Mouse (Mus musculus): ENCODE measurements around the gene Slc39a13. TPM values are rescaled to one million over a fixed set of nuclear protein-coding genes. Genes with fewer than 3 reads are reported as not detected.

Slc39a13 gene
- polyA plus RNA-seq, 1 experiment from 2014 or later, result 22.0 TPM

DNA sequence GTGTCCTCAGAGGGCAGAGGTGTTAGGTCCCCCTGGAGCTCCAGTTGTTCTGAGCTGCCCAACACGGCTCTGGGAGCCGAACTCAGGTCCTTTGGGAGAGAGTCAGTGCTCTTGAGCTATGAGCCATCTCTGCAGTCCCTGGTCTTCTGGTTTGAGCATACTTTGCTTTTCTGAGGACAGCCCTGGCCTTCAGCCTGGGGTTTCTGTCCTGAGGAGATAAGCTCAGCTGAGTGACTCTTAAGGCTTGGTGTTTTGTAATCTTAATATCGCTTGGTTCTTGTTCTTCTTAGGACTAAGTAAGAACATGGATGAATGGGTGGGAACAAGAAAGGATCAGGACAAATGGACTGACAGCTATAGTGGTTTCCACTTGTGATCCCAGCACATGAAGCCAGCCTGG lies 37.9 kb upstream of the Slc39a13 start:
- ATAC-seq (replicated peaks; ENCODE audit: insufficient number of reproducible peaks, low FRiP score, low TSS enrichment, low read depth), result no peak
- DNase-seq (ENCODE audit: low spot score), result no peak

DNA sequence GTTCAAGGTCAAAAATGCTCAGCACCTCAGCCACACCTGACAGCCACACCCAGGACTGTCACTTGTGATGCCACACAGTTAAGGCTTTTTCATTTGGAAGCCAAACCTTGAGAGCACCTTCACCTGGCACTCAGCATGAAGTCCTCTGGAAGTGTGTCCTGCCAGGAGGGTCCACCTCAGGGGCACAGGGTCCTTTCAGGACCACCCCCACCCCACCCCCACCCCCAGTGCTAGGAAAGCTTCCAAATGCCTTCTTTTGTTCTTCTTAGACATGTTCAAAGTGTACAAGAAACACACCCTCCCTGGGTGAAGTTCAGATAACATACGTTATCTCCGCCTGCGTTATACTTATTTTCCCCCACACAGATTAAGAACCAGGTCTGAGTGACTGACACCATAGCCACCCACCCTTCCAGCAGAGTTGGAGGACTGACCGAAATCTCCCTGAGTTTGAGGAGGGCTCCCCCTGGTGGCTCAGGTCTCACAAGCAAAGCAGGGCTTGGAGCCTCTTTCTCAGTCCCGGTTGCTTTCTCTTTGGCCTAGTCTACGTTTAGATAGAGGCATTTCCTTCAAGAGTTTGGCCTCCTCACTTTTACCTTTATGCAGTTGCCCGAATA lies 31.0 kb upstream of the Slc39a13 start:
- H3K4me3 ChIP-seq (ENCODE audit: low read depth, low read length), result no peak overlapping the region
- no peaks in the 10 kb centered on the region for H3K27me3 ChIP-seq (ENCODE audit: control insufficient read depth, insufficient read depth, low read length)
- DNase-seq (ENCODE audit: low spot score), result peak; percentile 95
- H3K27ac ChIP-seq (replicated peaks; ENCODE audit: low read depth, low read length), result no peak overlapping the region
- no peaks in the 10 kb centered on the region for H3K36me3 ChIP-seq (replicated peaks; ENCODE audit: control insufficient read depth, insufficient read depth, low read depth, low read length)
- no peak overlapping the region for H3K4me2 ChIP-seq (ENCODE audit: low read depth, low read length)
- 15% methylated on average over 7 of the region's 7 CpGs for WGBS
- peak; percentile 58; the same call in 1 of the 2 replicates for ATAC-seq (replicated peaks; ENCODE audit: insufficient number of reproducible peaks, low FRiP score, low TSS enrichment, low read depth)
- no peaks in the 10 kb centered on the region for H3K4me1 ChIP-seq (ENCODE audit: control insufficient read depth, insufficient read depth, low read length)
- no peaks in the 10 kb centered on the region for H3K9me3 ChIP-seq (replicated peaks; ENCODE audit: control insufficient read depth, low read length)
- H3K9ac ChIP-seq (replicated peaks; ENCODE audit: low read length), result no peak overlapping the region; the same call in 1 of the 2 replicates

More for the DNA sequence above, 37.9 kb upstream of the Slc39a13 start:
- Histone ChIP-seq H3K9me3 (replicated peaks; ENCODE audit: control insufficient read depth, low read length) (no peaks in the 10 kb centered on the region), H3K27me3 (ENCODE audit: control insufficient read depth, insufficient read depth, low read length) (no peaks in the 10 kb centered on the region), H3K36me3 (replicated peaks; ENCODE audit: control insufficient read depth, insufficient read depth, low read depth, low read length) (no peaks in the 10 kb centered on the region), H3K4me1 (ENCODE audit: control insufficient read depth, insufficient read depth, low read length) (no peaks in the 10 kb centered on the region), H3K9ac (replicated peaks; ENCODE audit: low read length) (no peak overlapping the region), H3K4me3 (ENCODE audit: low read depth, low read length) (no peak overlapping the region), H3K27ac (replicated peaks; ENCODE audit: low read depth, low read length) (no peak overlapping the region), H3K4me2 (ENCODE audit: low read depth, low read length) (no peak overlapping the region)
- 84% methylated on average over 3 of the region's 3 CpGs for WGBS

DNA sequence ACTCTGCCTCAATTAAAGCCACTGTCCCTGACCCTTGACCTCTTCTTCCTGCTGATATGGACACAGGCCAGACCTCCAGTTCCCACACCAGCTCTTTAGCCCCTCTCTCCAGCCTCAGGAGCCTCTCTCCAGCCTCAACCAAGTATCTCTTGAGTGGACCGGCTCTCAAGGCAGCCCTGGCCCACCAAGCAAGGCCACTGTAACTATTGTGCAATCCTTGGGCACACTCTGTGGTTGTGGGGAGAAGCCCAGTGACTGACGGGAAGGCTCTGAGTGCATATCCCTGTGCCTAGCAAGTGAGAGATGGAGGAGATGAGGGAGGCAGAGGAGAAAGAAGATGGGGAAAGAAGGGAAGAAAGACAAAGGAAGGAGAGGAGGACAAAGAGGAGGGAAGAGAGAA lies 27.9 kb upstream of the Slc39a13 start:
- no peak for DNase-seq (ENCODE audit: low spot score)
- ATAC-seq (replicated peaks; ENCODE audit: insufficient number of reproducible peaks, low FRiP score, low TSS enrichment, low read depth), result no peak
- Histone ChIP-seq H3K4me1 (ENCODE audit: control insufficient read depth, insufficient read depth, low read length) (no peaks in the 10 kb centered on the region), H3K9ac (replicated peaks; ENCODE audit: low read length) (no peak overlapping the region), H3K4me3 (ENCODE audit: low read depth, low read length) (no peak overlapping the region), H3K36me3 (replicated peaks; ENCODE audit: control insufficient read depth, insufficient read depth, low read depth, low read length) (no peaks in the 10 kb centered on the region), H3K4me2 (ENCODE audit: low read depth, low read length) (no peak overlapping the region), H3K27me3 (ENCODE audit: control insufficient read depth, insufficient read depth, low read length) (no peaks in the 10 kb centered on the region), H3K9me3 (replicated peaks; ENCODE audit: control insufficient read depth, low read length) (no peaks in the 10 kb centered on the region), H3K27ac (replicated peaks; ENCODE audit: low read depth, low read length) (no peak overlapping the region)
- WGBS, result 81% methylated on average over 2 of the region's 2 CpGs

DNA sequence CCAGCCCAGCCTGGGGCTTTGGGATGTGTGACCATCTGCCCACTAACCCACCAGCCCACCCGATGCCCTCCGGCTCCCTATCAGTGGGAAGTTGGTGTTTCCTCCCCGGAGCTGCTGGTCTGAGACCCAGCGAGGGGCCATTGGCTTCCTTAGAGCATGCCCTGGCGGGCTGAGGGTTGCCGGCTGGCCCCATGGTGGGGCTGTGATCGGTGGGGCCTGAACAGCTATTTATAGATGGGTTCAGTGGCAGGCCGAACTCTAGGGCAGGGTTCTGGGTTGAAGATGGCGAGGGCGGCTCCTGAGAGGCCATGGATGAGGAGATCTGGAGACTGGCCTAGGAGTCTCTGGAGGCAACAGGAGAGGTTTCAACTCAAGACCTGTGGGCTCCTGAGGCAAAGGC lies 26.8 kb upstream of the Slc39a13 start:
- Histone ChIP-seq H3K9ac (replicated peaks; ENCODE audit: low read length) (no peak overlapping the region), H3K4me2 (ENCODE audit: low read depth, low read length) (no peak overlapping the region), H3K27ac (replicated peaks; ENCODE audit: low read depth, low read length) (no peak overlapping the region), H3K4me3 (ENCODE audit: low read depth, low read length) (no peak overlapping the region), H3K9me3 (replicated peaks; ENCODE audit: control insufficient read depth, low read length) (no peaks in the 10 kb centered on the region), H3K36me3 (replicated peaks; ENCODE audit: control insufficient read depth, insufficient read depth, low read depth, low read length) (no peaks in the 10 kb centered on the region), H3K4me1 (ENCODE audit: control insufficient read depth, insufficient read depth, low read length) (no peaks in the 10 kb centered on the region), H3K27me3 (ENCODE audit: control insufficient read depth, insufficient read depth, low read length) (no peaks in the 10 kb centered on the region)
- ATAC-seq (replicated peaks; ENCODE audit: insufficient number of reproducible peaks, low FRiP score, low TSS enrichment, low read depth) (no peak), DNase-seq (ENCODE audit: low spot score) (no peak)
- WGBS, result 82% methylated on average over 10 of the region's 10 CpGs

DNA sequence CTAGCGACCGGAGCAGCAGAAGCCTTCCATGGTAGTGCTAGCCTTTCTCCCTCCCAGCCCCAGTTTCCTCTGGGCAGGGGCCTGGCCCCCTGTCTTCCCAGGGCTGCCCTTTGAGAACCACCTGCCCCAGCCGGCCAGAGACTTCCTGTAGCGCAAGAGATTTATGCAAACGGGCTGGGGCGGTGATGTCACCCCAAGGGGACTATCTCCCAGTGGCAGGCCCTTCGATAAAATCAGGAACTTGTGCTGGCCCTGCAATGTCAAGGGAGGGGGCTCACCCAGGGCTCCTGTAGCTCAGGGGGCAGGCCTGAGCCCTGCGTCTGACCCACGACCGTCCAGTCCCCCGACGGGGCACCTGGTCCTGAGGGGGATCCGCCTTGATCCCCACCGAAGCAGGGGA lies 26.3 kb upstream of the Slc39a13 start:
- Histone ChIP-seq H3K9me3 (replicated peaks; ENCODE audit: control insufficient read depth, low read length) (no peaks in the 10 kb centered on the region), H3K27ac (replicated peaks; ENCODE audit: low read depth, low read length) (no peak overlapping the region), H3K9ac (replicated peaks; ENCODE audit: low read length) (no peak overlapping the region; the same call in 1 of the 2 replicates), H3K36me3 (replicated peaks; ENCODE audit: control insufficient read depth, insufficient read depth, low read depth, low read length) (no peaks in the 10 kb centered on the region), H3K4me2 (ENCODE audit: low read depth, low read length) (no peak overlapping the region), H3K4me1 (ENCODE audit: control insufficient read depth, insufficient read depth, low read length) (no peaks in the 10 kb centered on the region), H3K4me3 (ENCODE audit: low read depth, low read length) (no peak overlapping the region), H3K27me3 (ENCODE audit: control insufficient read depth, insufficient read depth, low read length) (no peaks in the 10 kb centered on the region)
- ATAC-seq (replicated peaks; ENCODE audit: insufficient number of reproducible peaks, low FRiP score, low TSS enrichment, low read depth), result no peak
- WGBS, result 63% methylated on average over 14 of the region's 14 CpGs
- DNase-seq (ENCODE audit: low spot score), result no peak

DNA sequence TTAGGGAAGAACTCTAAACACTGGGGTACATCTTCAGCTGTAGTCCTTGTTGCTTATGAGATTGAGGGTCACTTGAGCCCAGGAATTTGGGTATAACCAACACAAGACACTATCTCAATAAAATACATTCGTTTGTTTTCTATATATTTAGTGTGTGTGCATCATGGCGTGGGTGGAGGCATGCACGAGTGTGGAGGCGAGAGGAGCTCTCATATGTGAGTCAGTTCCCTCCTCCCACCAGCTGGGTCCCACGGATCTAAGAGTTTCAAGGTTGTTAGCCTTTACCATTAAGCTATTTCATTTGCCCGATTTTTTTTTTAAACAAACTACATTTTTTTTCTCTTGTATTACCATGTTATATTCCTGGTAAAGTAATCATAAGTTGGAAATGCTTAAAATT lies 20.6 kb upstream of the Slc39a13 start:
- H3K27me3 ChIP-seq (ENCODE audit: control insufficient read depth, insufficient read depth, low read length), result no peaks in the 10 kb centered on the region
- ATAC-seq (replicated peaks; ENCODE audit: insufficient number of reproducible peaks, low FRiP score, low TSS enrichment, low read depth), result no peak
- no peaks in the 10 kb centered on the region for H3K36me3 ChIP-seq (replicated peaks; ENCODE audit: control insufficient read depth, insufficient read depth, low read depth, low read length)
- H3K9ac ChIP-seq (replicated peaks; ENCODE audit: low read length), result no peak overlapping the region
- WGBS, result 72% methylated on average over 6 of the region's 6 CpGs
- H3K4me3 ChIP-seq (ENCODE audit: low read depth, low read length), result no peak overlapping the region
- H3K27ac ChIP-seq (replicated peaks; ENCODE audit: low read depth, low read length), result no peak overlapping the region
- DNase-seq (ENCODE audit: low spot score), result no peak
- H3K9me3 ChIP-seq (replicated peaks; ENCODE audit: control insufficient read depth, low read length), result no peaks in the 10 kb centered on the region
- H3K4me1 ChIP-seq (ENCODE audit: control insufficient read depth, insufficient read depth, low read length), result no peaks in the 10 kb centered on the region
- no peak overlapping the region for H3K4me2 ChIP-seq (ENCODE audit: low read depth, low read length)

DNA sequence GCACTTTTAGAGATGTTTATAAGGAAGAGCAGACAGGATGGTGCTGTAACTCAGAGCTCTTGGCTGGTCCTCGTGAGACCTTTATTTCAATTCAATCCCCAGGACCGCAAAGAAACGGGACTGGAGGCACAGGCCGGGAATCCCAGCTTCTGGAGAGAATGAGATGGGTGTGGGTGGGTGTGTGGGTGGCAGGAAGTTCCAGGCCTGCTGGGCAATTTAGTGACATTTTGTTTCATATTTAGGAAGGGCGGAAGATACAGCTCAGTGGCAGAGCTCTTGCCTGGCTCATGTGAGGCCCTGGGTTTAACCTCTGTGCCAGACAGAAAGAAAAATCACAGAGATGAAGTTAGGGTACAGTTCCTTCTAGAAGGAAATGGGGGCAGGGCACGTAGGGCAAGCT lies 20.0 kb upstream of the Slc39a13 start:
- Histone ChIP-seq H3K27ac (replicated peaks; ENCODE audit: low read depth, low read length) (no peak overlapping the region), H3K4me3 (ENCODE audit: low read depth, low read length) (no peak overlapping the region), H3K27me3 (ENCODE audit: control insufficient read depth, insufficient read depth, low read length) (no peaks in the 10 kb centered on the region), H3K9ac (replicated peaks; ENCODE audit: low read length) (no peak overlapping the region), H3K4me1 (ENCODE audit: control insufficient read depth, insufficient read depth, low read length) (no peaks in the 10 kb centered on the region), H3K4me2 (ENCODE audit: low read depth, low read length) (no peak overlapping the region), H3K36me3 (replicated peaks; ENCODE audit: control insufficient read depth, insufficient read depth, low read depth, low read length) (no peaks in the 10 kb centered on the region), H3K9me3 (replicated peaks; ENCODE audit: control insufficient read depth, low read length) (no peaks in the 10 kb centered on the region)
- no peak for ATAC-seq (replicated peaks; ENCODE audit: insufficient number of reproducible peaks, low FRiP score, low TSS enrichment, low read depth)
- WGBS, result 80% methylated on average over 6 of the region's 6 CpGs
- DNase-seq (ENCODE audit: low spot score), result no peak

DNA sequence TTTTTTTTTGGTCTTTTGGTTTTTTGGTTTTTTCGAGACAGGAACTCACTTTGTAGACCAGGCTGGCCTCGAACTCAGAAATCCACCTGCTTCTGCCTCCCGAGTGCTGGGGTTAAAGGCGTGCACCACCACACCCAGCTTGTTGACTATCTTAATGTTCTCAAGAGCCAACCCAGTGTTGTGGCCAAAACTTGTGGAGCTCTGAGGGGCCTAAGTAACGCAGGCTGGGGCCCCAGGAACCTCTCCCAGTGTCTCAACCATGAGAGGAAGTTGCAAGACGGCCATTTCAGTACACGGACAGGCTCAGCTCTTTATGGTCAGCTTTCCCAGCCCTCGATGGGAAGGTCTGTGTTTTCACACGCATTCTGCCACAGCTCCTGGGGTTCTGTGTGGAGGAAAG lies 18.8 kb upstream of the Slc39a13 start:
- Histone ChIP-seq H3K4me3 (ENCODE audit: low read depth, low read length) (no peak overlapping the region), H3K4me2 (ENCODE audit: low read depth, low read length) (no peak overlapping the region), H3K9me3 (replicated peaks; ENCODE audit: control insufficient read depth, low read length) (no peaks in the 10 kb centered on the region), H3K9ac (replicated peaks; ENCODE audit: low read length) (no peak overlapping the region), H3K27me3 (ENCODE audit: control insufficient read depth, insufficient read depth, low read length) (no peaks in the 10 kb centered on the region), H3K36me3 (replicated peaks; ENCODE audit: control insufficient read depth, insufficient read depth, low read depth, low read length) (no peaks in the 10 kb centered on the region), H3K4me1 (ENCODE audit: control insufficient read depth, insufficient read depth, low read length) (no peaks in the 10 kb centered on the region), H3K27ac (replicated peaks; ENCODE audit: low read depth, low read length) (no peak overlapping the region)
- no peak for DNase-seq (ENCODE audit: low spot score)
- no peak for ATAC-seq (replicated peaks; ENCODE audit: insufficient number of reproducible peaks, low FRiP score, low TSS enrichment, low read depth)
- 77% methylated on average over 9 of the region's 9 CpGs for WGBS
